Mouse (Mus musculus): Measurements from ENCODE around the gene Nf1. TPM values are rescaled to one million over a fixed set of nuclear protein-coding genes. Genes with fewer than 3 reads are reported as not detected.

Nf1 gene
- polyA plus RNA-seq, 1 experiment from 2014 or later: 5.6 TPM

DNA sequence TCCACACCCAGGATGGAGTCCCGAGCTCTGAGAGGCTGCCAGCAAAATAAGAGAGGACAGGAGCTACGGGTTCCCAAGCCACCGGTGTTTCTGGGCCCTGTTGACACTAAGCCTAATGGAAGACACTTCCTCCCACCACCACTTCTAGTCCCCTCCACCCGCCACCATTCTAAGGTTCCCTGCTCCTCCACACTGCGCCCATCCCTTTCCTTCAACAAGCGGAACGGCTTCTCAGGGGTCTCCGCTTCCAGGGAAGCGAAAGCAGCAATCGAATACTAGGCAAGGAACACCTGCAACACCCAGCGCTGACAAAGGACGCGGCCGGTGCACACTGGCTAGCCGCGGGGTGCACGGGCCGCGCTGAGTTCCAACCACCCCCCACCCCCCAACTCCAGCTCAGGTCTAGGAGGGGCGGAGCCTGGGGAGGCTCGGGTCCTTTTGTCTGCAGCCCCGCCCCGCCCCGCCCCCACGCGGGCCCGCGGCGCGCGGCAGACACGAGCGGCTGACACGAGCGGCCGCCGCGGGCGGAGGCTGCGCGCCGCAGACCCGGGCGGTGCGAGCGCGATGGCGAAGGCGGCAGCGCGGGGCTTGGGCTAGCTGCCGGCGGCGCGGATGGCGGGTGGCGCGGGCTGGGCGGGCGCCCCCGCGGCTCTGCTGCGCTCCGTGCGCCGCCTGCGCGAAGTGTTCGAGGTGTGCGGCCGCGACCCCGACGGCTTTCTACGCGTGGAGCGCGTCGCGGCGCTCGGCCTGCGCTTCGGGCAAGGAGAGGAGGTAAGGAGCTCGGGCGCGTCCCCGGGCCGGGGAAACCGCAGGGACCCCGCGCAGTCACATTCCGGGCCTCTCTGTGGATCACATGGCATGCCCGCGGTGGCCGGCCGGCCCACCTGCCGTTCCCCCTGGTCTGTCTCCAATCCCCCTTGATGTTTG, 251.4 kb downstream of the Nf1 start, which contains the start of gene Rab11fip4:
Rab11fip4 (plus strand) TSS at position 549 of the 927 bp plus-strand sequence.
- Histone ChIP-seq H3K27ac (ENCODE audit: poor library complexity, severe bottlenecking) (no peak within 1 kb of the TSS), H3K9ac (peak within 1 kb of the TSS; percentile 42), H3K4me3 (peak within 1 kb of the TSS; percentile 61), H3K36me3 (no peaks in the 10 kb centered on the region), H3K9me3 (replicated peaks) (no peaks in the 10 kb centered on the region), H3K4me1 (replicated peaks) (peaks cover 10% of the 10 kb centered on the region), H3K4me2 (peak within 1 kb of the TSS; percentile 94), H3K27me3 (replicated peaks) (peaks cover 76% of the 10 kb centered on the region)
- 0 out of 2 replicates have a peak, but pooled peaks have one; percentile 16 for ATAC-seq (ENCODE audit: insufficient number of reproducible peaks, low FRiP score)
- 3% methylated on average over 97 of the region's 98 CpGs for WGBS

DNA sequence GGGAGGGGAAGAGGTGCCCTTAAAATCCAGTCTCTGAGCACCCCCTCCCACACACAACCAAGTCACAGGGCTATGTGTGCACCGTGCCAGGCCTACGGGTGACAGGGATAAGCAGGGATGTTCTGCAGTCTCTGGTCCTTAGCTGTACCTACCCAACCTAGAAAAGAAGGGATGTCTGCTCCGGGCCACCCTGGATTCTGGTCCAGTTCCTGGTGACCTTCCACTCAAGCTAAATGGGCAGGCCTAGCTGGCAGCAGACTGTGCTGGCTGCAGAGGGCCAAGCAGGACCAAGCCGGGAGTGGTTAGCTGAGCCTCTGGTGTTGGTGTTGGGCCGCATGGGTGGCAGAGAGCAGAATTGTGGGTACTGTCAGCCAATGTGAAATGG, 252.1 kb downstream of the Nf1 start:
- H3K4me1 ChIP-seq (replicated peaks): peaks cover 10% of the 10 kb centered on the region
- peak overlapping the region; percentile 94 for H3K4me2 ChIP-seq
- H3K36me3 ChIP-seq: no peaks in the 10 kb centered on the region
- peak overlapping the region; percentile 61 for H3K4me3 ChIP-seq
- no peak for ATAC-seq (ENCODE audit: insufficient number of reproducible peaks, low FRiP score)
- H3K27ac ChIP-seq (ENCODE audit: poor library complexity, severe bottlenecking): no peak overlapping the region
- H3K27me3 ChIP-seq (replicated peaks): peaks cover 71% of the 10 kb centered on the region
- H3K9me3 ChIP-seq (replicated peaks): no peaks in the 10 kb centered on the region
- 48% methylated on average over 5 of the region's 5 CpGs for WGBS
- no peak overlapping the region for H3K9ac ChIP-seq

DNA sequence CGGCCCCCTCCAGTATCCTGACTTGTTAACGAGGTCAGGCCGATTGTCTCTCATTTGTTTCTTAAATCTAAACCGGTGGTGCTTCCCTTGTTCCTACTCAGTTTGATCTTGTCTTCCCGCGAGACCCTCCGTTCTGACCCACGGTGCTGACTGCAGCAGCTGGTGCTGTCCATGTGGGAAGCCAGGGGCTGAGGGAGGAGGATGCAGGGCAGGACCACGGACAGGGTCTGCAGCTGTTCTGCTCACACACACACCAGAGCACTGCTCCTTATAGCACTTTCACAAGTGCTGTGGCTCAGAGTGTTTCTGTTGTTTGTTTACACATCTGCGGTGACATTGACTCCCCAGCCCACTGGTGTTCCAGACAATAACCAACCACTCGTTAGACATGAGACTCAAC, 254.0 kb downstream of the Nf1 start:
- Histone ChIP-seq H3K36me3 (no peaks in the 10 kb centered on the region), H3K9me3 (replicated peaks) (0 out of 2 replicates have a peak, but pooled peaks cover 6% of the 10 kb centered on the region), H3K4me3 (no peak overlapping the region), H3K27ac (ENCODE audit: poor library complexity, severe bottlenecking) (no peak overlapping the region), H3K9ac (no peak overlapping the region), H3K27me3 (replicated peaks) (peaks cover 62% of the 10 kb centered on the region), H3K4me1 (replicated peaks) (peaks cover 10% of the 10 kb centered on the region), H3K4me2 (no peak overlapping the region)
- WGBS: 32% methylated on average over 11 of the region's 11 CpGs
- no peak for ATAC-seq (ENCODE audit: insufficient number of reproducible peaks, low FRiP score)

DNA sequence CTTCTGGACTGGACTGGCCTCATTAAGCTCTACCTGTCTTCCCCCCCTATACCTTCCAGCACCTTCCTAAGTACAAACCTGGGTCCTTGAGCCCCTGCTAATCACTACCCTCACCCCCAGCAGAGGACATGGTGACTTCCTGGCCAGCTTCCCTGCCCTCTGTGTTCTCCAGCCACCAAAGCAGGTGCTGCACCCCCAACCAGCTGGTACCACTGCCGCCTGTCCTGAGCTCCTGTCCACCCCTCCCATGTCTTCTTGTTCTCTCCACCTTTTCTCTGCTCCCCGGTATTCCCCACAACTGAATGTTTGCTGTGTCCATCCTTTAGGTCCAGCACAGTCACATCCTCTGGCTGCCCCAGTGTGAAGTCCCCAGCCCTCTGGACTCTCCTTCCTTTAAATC, 271.0 kb downstream of the Nf1 start:
- peak overlapping the region; percentile 47 for H3K4me2 ChIP-seq
- no peaks in the 10 kb centered on the region for H3K9me3 ChIP-seq (replicated peaks)
- ATAC-seq (ENCODE audit: insufficient number of reproducible peaks, low FRiP score): no peak
- H3K36me3 ChIP-seq: no peaks in the 10 kb centered on the region
- no peak overlapping the region for H3K27ac ChIP-seq (ENCODE audit: poor library complexity, severe bottlenecking)
- WGBS: 50% methylated on average over 2 of the region's 2 CpGs
- peaks cover 18% of the 10 kb centered on the region for H3K4me1 ChIP-seq (replicated peaks)
- H3K9ac ChIP-seq: no peak overlapping the region
- H3K27me3 ChIP-seq (replicated peaks): peaks cover 17% of the 10 kb centered on the region; the same call in 1 of the 2 replicates
- H3K4me3 ChIP-seq: no peak overlapping the region

DNA sequence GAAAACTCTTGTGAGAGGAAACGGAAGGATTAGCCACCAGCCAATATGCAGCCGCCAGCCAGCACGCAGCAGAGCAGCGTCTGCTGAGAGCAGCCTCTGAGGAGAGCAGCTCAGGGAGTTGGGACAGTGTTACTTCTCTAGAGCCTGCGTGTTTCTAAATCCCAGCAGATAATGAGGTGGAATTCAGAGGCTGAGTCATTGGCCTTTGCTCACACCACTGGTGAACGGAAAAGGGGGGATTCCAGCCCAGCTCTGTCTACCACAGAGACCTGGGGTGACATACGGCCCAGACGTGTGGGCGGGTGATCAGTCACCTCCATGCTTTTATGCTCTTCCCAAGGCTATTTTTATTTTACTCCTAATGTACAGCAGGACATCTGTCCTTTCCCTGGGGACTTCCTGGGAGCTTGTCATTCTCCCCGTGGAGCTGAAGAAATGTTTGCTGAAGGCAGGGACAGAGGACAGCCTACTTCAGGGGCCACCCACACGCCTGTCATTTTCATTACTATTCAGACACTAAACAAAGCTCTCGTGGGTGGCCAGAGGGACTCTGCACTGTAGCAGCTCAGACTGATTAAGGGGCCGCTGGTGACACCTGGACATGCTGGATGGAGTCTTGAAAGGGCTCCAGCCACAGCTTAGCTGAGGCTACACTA, 271.6 kb downstream of the Nf1 start:
- H3K9me3 ChIP-seq (replicated peaks): no peaks in the 10 kb centered on the region
- H3K4me1 ChIP-seq (replicated peaks): peaks cover 18% of the 10 kb centered on the region
- 0 out of 2 replicates have a peak overlapping the region, but pooled peaks have one; percentile 36 for H3K9ac ChIP-seq
- no peak overlapping the region for H3K4me3 ChIP-seq
- peaks cover 13% of the 10 kb centered on the region; the same call in 1 of the 2 replicates for H3K27me3 ChIP-seq (replicated peaks)
- no peak overlapping the region for H3K27ac ChIP-seq (ENCODE audit: poor library complexity, severe bottlenecking)
- 13% methylated on average over 13 of the region's 13 CpGs for WGBS
- H3K36me3 ChIP-seq: no peaks in the 10 kb centered on the region
- H3K4me2 ChIP-seq: peak overlapping the region; percentile 47
- no peak for ATAC-seq (ENCODE audit: insufficient number of reproducible peaks, low FRiP score)

DNA sequence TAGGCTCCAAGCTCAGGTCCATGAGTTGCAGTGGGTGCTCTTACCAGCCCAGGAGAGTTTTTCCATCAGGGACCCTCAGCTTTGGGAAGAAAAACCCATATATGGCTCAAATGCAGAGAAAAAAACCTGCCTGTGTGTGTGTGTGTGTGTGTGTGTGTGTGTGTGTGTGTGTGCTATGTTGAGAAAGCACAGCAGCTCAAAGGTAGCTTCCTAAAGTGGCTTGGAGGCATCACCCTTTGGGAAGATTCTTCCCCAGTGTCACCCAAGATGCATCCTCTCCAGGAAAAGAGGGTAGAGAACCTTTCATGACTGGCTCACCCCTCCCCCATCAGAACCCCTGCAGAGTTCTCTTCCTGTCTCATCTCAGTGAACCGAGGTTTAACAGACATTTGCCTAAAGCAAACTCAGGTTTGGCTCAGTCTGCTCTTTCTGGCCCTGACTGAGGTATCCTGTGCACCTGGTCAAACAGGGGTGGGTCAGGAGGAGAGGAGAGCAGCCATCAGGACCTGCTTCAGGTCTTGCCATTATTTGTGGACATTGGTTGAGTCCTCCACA, 272.6 kb downstream of the Nf1 start:
- Histone ChIP-seq H3K4me2 (no peak overlapping the region), H3K4me3 (no peak overlapping the region), H3K36me3 (no peaks in the 10 kb centered on the region), H3K9ac (no peak overlapping the region), H3K4me1 (replicated peaks) (peaks cover 18% of the 10 kb centered on the region), H3K27ac (ENCODE audit: poor library complexity, severe bottlenecking) (no peak overlapping the region), H3K27me3 (replicated peaks) (peaks cover 14% of the 10 kb centered on the region; the same call in 1 of the 2 replicates), H3K9me3 (replicated peaks) (no peaks in the 10 kb centered on the region)
- ATAC-seq (ENCODE audit: insufficient number of reproducible peaks, low FRiP score): no peak
- WGBS: 18% methylated on average over 1 of the region's 1 CpGs

DNA sequence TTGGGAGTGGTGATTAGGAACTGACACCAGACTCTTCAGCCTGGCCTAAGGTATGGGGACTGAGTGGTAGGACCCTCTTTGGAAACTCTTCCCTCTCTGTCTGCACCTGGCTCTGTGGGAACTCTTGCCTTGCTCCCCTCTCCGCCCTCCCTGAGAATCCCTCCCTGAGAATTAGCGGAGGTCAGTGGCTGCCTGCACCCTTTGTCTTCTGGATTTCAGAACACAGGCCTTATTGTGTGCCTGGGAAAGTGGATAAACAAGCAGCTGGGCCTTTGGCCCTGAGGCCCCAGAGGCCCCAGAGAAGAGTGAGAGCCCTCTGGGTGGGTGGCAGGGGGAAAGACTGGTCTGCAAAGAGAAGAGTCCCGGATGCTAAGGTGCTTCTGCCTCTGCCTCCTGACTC, 273.6 kb downstream of the Nf1 start:
- Histone ChIP-seq H3K27me3 (replicated peaks) (peaks cover 20% of the 10 kb centered on the region; the same call in 1 of the 2 replicates), H3K36me3 (no peaks in the 10 kb centered on the region)

DNA sequence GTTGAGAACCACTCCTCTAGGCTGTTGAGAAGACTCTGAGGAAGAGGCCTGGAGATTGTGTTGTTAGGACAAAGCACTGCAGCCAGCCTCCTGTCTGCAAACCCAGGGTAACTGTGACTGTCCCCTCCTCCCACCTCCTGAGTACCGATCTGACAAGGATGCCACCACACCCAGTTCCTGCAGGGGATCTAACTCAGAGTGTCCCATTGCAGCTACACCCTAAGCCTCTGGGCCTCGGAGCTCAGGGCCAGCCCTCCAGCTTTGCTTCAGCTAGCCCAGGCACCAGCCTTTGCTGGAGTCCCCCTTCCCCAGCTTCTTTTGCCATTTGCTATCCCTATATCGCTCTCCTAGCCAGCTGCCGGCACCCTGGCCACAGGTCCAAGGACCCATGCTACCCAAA, 274.2 kb downstream of the Nf1 start:
- Histone ChIP-seq H3K9ac (no peak overlapping the region), H3K4me2 (no peak overlapping the region), H3K9me3 (replicated peaks) (no peaks in the 10 kb centered on the region), H3K27ac (ENCODE audit: poor library complexity, severe bottlenecking) (no peak overlapping the region), H3K36me3 (no peaks in the 10 kb centered on the region), H3K4me1 (replicated peaks) (peaks cover 18% of the 10 kb centered on the region), H3K27me3 (replicated peaks) (peaks cover 20% of the 10 kb centered on the region; the same call in 1 of the 2 replicates), H3K4me3 (no peak overlapping the region)
- 44% methylated on average over 4 of the region's 4 CpGs for WGBS
- no peak for ATAC-seq (ENCODE audit: insufficient number of reproducible peaks, low FRiP score)

More for the DNA sequence above, 273.6 kb downstream of the Nf1 start:
- Histone ChIP-seq H3K4me3 (no peak overlapping the region), H3K9me3 (replicated peaks) (no peaks in the 10 kb centered on the region), H3K27ac (ENCODE audit: poor library complexity, severe bottlenecking) (no peak overlapping the region), H3K9ac (no peak overlapping the region), H3K4me2 (no peak overlapping the region), H3K4me1 (replicated peaks) (peaks cover 18% of the 10 kb centered on the region)
- ATAC-seq (ENCODE audit: insufficient number of reproducible peaks, low FRiP score): no peak
- WGBS: 49% methylated on average over 3 of the region's 3 CpGs

DNA sequence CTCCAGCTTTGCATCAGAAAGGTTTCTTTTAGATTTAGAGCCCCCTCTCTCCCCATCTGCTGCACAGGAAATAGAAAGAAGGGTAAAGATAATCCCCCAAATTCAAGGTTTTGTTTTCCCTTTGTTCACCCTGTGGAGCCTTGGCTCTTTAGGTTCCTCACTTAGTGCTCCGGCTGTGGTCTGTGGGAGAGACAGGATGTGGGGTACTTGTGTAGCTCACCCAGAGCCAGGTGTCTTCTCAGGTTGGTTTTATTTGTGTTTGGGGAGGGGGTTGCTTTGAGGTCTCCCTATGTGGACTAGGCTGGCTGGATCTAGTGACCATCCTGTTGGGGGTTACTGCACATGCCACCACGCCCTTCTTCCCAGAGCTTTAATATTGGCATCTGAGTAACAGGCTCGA, 275.4 kb downstream of the Nf1 start:
- H3K4me3 ChIP-seq: no peak overlapping the region
- H3K4me2 ChIP-seq: no peak overlapping the region
- 74% methylated on average over 3 of the region's 3 CpGs for whole genome bisulfite sequencing
- no peak overlapping the region for H3K27ac ChIP-seq (ENCODE audit: poor library complexity, severe bottlenecking)
- peaks cover 22% of the 10 kb centered on the region; the same call in 1 of the 2 replicates for H3K27me3 ChIP-seq (replicated peaks)
- H3K9me3 ChIP-seq (replicated peaks): no peaks in the 10 kb centered on the region
- peaks cover 18% of the 10 kb centered on the region for H3K4me1 ChIP-seq (replicated peaks)
- no peak for ATAC-seq (ENCODE audit: insufficient number of reproducible peaks, low FRiP score)
- H3K9ac ChIP-seq: no peak overlapping the region
- H3K36me3 ChIP-seq: no peaks in the 10 kb centered on the region

DNA sequence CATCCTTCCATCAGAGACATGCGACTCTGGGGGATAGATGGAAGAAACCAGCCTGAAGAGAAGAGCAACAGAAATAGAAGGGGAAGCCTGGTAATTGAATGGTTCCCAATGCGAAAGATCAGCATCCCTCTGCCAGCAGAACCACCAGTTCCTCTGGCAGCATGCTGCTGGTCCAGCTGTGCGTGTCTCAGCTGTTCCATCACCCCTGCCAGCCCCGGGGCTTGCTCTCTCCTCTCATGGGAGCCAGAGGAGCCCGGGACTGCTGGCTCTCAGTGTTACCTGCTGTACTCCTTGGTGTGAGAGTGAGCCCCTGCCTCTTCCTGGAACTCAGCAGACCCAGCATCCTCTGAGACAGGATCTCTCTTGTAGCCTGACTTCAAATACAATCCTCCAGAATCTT, 276.4 kb downstream of the Nf1 start:
- Histone ChIP-seq H3K9me3 (replicated peaks) (no peaks in the 10 kb centered on the region), H3K4me3 (no peak overlapping the region), H3K27ac (ENCODE audit: poor library complexity, severe bottlenecking) (no peak overlapping the region), H3K27me3 (replicated peaks) (peaks cover 21% of the 10 kb centered on the region; the same call in 1 of the 2 replicates), H3K36me3 (no peaks in the 10 kb centered on the region), H3K4me1 (replicated peaks) (peaks cover 12% of the 10 kb centered on the region), H3K9ac (no peak overlapping the region), H3K4me2 (no peak overlapping the region)
- no peak for ATAC-seq (ENCODE audit: insufficient number of reproducible peaks, low FRiP score)
- WGBS: 42% methylated on average over 5 of the region's 5 CpGs

DNA sequence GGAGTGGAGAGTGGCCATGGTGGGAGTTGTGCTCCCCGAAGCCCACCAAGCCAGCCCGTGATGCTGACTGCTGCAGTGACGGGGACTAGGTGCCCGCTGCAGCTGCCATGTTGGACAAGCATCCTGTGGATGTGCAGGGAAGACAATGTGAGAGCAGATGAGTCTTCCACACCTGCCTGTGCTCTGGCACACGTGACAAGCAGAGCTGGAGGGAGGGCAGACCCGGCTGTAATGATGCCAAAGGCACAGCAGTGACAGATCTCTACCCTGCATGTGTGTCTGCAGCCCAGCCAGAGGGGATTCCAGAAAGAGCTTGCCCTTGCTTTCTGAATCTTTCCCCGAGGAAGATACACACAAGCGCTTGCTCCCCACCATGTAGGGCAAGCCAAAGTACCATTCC, 278.5 kb downstream of the Nf1 start:
- no peak overlapping the region for H3K9ac ChIP-seq
- no peaks in the 10 kb centered on the region for H3K4me1 ChIP-seq (replicated peaks)
- H3K27me3 ChIP-seq (replicated peaks): peaks cover 21% of the 10 kb centered on the region; the same call in 1 of the 2 replicates
- 81% methylated on average over 8 of the region's 8 CpGs for WGBS
- no peak overlapping the region for H3K27ac ChIP-seq (ENCODE audit: poor library complexity, severe bottlenecking)
- H3K4me2 ChIP-seq: no peak overlapping the region
- ATAC-seq (ENCODE audit: insufficient number of reproducible peaks, low FRiP score): no peak
- H3K9me3 ChIP-seq (replicated peaks): no peaks in the 10 kb centered on the region
- no peaks in the 10 kb centered on the region for H3K36me3 ChIP-seq
- H3K4me3 ChIP-seq: no peak overlapping the region

Measured in heart, embryonic 12.5 days (tissue).